ENCODE assay signal across 8 mouse cellular contexts in genomic region chr3:79664787-79665408, GRCm38 (mm10). TPM values are rescaled to one million over a fixed set of nuclear protein-coding genes. Genes with fewer than 3 reads are reported as not detected.
DNase-seq lines count a peak whose midpoint lies in the region; ATAC-seq and TF ChIP-seq lines count a peak whose summit lies in the region.

No protein-coding gene starts in this region.

- TF ChIP-seq CTCF in Patski (IDR thresholded peaks at IDR 0.05), result peak; percentile 84

- peak; percentile 89 for ATAC-seq in Patski
- ATAC-seq in heart, embryonic 13.5 days (ENCODE audit: extremely low read depth, insufficient number of reproducible peaks, low FRiP score, low TSS enrichment), result no peak

- no peak overlapping the region for H3K4me3 ChIP-seq in heart, embryonic 13.5 days

- 0 out of 2 replicates have a peak overlapping the region, but pooled peaks have one; percentile 12 for H3K4me2 ChIP-seq in heart, embryonic 13.5 days

- no peaks in the 10 kb centered on the region for H3K36me3 ChIP-seq in heart, embryonic 13.5 days

- peak; percentile 24 to 50 for DNase-seq in adrenal gland, adult 18-20 months (ENCODE audit: low spot score in 2 of 2)
- no peak for DNase-seq in adrenal gland, adult 8-10 months
- peak; percentile 42 for DNase-seq in Patski (ENCODE audit: low read depth, low spot score)
- peak; percentile 71 to 80 for DNase-seq in cerebellum, postnatal 14 days
- DNase-seq in kidney, postnatal 4 days, result peak; percentile 33 to 51
- peak; percentile 60 for DNase-seq in lung, postnatal 25 days (ENCODE audit: low spot score)
- peak; percentile 32 for DNase-seq in right cerebral cortex, postnatal 4 days

- peaks cover 19% of the 10 kb centered on the region for H3K27me3 ChIP-seq in Patski
- H3K27me3 ChIP-seq in heart, embryonic 13.5 days (replicated peaks), result no peaks in the 10 kb centered on the region

- no peaks in the 10 kb centered on the region for H3K4me1 ChIP-seq in heart, embryonic 13.5 days

- in situ Hi-C loops in Patski (cut with MboI; ENCODE audit: low pct_unique_long_range_greater_than_20kb), result loop anchor here (5.0 kb wide), 2 partner anchors 147 to 397 kb away; no protein-coding TSS in a partner anchor

- no peaks in the 10 kb centered on the region for H3K9me3 ChIP-seq in heart, embryonic 13.5 days

- POLR2A ChIA-PET in Patski (lab: Charles Lee), result no interaction called here

- WGBS in heart, embryonic 13.5 days, result 31% methylated on average over 9 of the region's 9 CpGs

- CTCF ChIA-PET in Patski (lab: Charles Lee), result interaction anchor here (1.0 to 2.3 kb wide), 12 partner anchors 8 to 169 kb away, joined by 3 to 22 read pairs (median 6); partner anchors contain the start of genes 4930579G24Rik and Etfdh

- no peak overlapping the region for H3K27ac ChIP-seq in heart, embryonic 13.5 days (replicated peaks)

- no peak overlapping the region for H3K9ac ChIP-seq in heart, embryonic 13.5 days

RNA-seq across cellular contexts. Expression of gene Etfdh, which starts 35.6 kb away (rescaled TPM):
- total RNA-seq in adrenal gland, adult 18-20 months (2021), result 100 to 1,000 TPM; 221 to 262 TPM
- total RNA-seq in adrenal gland, adult 8-10 months (2022), result 100 to 1,000 TPM; 103 to 174 (median 153) TPM
- 147 TPM for polyA plus RNA-seq in Patski (2021)
- 132 and 144 TPM in 2 replicates for polyA plus RNA-seq in heart, embryonic 13.5 days (2015; fragmentation: Nextera tagmentation; extraction: Ambion mirVana)

RNA-seq across cellular contexts. Expression of gene 4930579G24Rik, which starts 36.0 kb away (rescaled TPM):
- total RNA-seq in adrenal gland, adult 18-20 months (2021), result 1 to 10 TPM; 1.7 to 2.0 TPM
- total RNA-seq in adrenal gland, adult 8-10 months (2022), result 1 to 10 TPM; 2.1 to 2.6 (median 2.4) TPM
- 19.6 TPM for polyA plus RNA-seq in Patski (2021)
- polyA plus RNA-seq in heart, embryonic 13.5 days (2015; fragmentation: Nextera tagmentation; extraction: Ambion mirVana), result 21.1 and 23.9 TPM in 2 replicates
